Mouse (Mus musculus) midbrain, embryonic 11.5 days (tissue): ENCODE measurements around the gene Frmd4b. TPM values are rescaled to one million over a fixed set of nuclear protein-coding genes. Genes with fewer than 3 reads are reported as not detected.
A peak's percentile ranks its signal among the peaks of the same experiment; 100 is the strongest.

Experiments
- ATAC-seq: fragments of 200-750 bp; cut with Nextera tagmentation; 2 replicates; pipeline ENCODE4 v1.8.0; 2017; ENCODE audit warnings: moderate TSS enrichment, moderate library complexity; ENCODE audit not compliant: low FRiP score
- DNase-seq: peaks from one replicate; pipeline ENCODE4 v3.0.0; 2015; ENCODE audit warnings: low spot score; ENCODE audit errors: missing footprints
- H3K27ac ChIP-seq: fragments of 300-500 bp; sonication (generic); 2 replicates; pipeline ENCODE4 v1.5.1; 2014; ENCODE audit warnings: low read depth, low read length
- H3K27me3 ChIP-seq: fragments of 300-500 bp; sonication (generic); 2 replicates; pipeline ENCODE4 v1.6.1; 2014; ENCODE audit warnings: mild to moderate bottlenecking, low read length, moderate library complexity, mixed read lengths; ENCODE audit not compliant: control insufficient read depth, insufficient read depth
- H3K36me3 ChIP-seq: fragments of 300-500 bp; sonication (generic); 2 replicates; pipeline ENCODE4 v1.6.1; 2014; ENCODE audit warnings: mild to moderate bottlenecking, low read length, moderate library complexity, mixed read lengths; ENCODE audit not compliant: control insufficient read depth, insufficient read depth
- H3K4me1 ChIP-seq: fragments of 300-500 bp; sonication (generic); 2 replicates; pipeline ENCODE4 v1.6.1; 2014; ENCODE audit warnings: low read length; ENCODE audit not compliant: control insufficient read depth, insufficient read depth
- H3K4me2 ChIP-seq: fragments of 300-500 bp; sonication (generic); 2 replicates; pipeline ENCODE4 v1.6.1; 2014; ENCODE audit warnings: mild to moderate bottlenecking, moderate library complexity
- H3K4me3 ChIP-seq: fragments of 300-500 bp; sonication (generic); 2 replicates; pipeline ENCODE4 v1.5.1; 2014; ENCODE audit warnings: low read depth, low read length
- H3K9ac ChIP-seq: fragments of 300-500 bp; sonication (generic); 2 replicates; pipeline ENCODE4 v1.6.1; 2014; ENCODE audit warnings: low read length
- H3K9me3 ChIP-seq: fragments of 300-500 bp; sonication (generic); 2 replicates; pipeline ENCODE4 v1.6.1; 2016; ENCODE audit warnings: low read length; ENCODE audit not compliant: control insufficient read depth
- WGBS: fragments of 180-500 bp; shearing (Covaris S2); extraction: QIAGEN DNeasy Blood & Tissue Kit; methylation state at CpG from one replicate; pipeline ENCODE4 v1.1.7; 2014; 5-methylcytosine and 5-hydroxymethylcytosine counted together
- polyA plus RNA-seq: library from polyadenylated mRNA; unstranded; fragments of >200 nt; fragmentation: Nextera tagmentation; extraction: Ambion mirVana; gene quantifications from 2 replicates; pipeline ENCODE4 v1.2.1, GENCODE M21; 2014

The Frmd4b gene
- polyA plus RNA-seq, 1 experiment from 2014 or later: 31.9 TPM

DNA sequence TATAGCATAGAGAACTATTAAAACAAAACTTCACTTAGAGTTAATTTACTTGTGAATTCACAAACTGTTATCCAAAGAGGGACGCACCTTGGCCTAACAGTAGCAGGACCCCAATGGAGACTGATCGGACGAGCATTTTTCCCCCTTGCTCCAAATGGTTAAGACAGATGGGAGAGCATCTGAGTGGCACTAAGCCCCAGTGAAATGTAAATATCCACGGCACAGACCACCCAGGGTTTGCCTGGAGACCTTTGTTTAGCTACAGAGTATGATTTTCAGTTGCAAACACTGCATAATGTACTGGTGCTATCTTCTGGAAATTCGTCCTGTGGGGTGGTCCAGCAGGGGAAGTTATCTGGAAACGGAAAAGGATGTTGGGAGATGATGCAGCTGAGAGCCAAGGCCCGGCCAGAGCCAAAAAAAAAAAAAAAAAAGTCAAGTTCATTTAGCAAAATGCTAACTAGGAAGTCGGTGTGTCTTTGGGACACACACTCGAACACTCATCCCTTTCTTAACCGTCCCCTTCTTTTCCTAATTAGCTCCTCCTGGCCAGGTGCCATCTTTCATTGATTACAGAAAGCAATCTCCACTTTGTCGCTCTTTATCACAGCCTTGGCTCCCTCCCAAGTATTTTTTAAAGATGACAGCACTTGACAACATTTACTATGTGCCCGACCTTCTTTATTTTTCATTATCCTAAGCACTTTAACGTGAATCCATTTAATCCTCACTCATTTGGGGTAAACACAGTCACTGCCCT is 95.9 kb downstream of the Frmd4b start:
- Histone ChIP-seq H3K27me3 (no peaks in the 10 kb centered on the region), H3K4me1 (peaks cover 19% of the 10 kb centered on the region), H3K9ac (no peak overlapping the region), H3K9me3 (no peaks in the 10 kb centered on the region), H3K27ac (no peak overlapping the region), H3K4me2 (no peak overlapping the region), H3K4me3 (no peak overlapping the region), H3K36me3 (no peaks in the 10 kb centered on the region)
- ATAC-seq (peak; percentile 46; the same call in 1 of the 2 replicates), DNase-seq (no peak)
- 59% methylated on average over 13 of the region's 13 CpGs for WGBS

DNA sequence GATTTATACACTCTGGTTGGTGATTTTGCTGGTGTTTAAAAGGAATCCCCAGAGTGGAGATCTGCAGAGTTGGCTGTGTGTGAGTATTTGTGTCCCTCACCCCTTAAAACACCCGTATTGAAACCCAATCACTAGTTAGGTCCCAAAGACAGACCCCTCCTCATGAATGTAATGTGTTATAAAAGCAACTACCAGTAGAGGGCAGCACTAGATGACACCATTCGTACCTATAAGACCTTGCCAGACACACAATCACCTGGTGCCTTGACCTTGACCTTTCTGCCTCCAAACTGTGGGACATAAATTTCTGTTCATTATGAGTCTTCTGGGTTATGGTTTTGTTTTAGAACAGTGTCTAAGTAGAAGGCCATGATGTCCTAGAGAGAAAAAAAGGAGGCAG is 96.8 kb downstream of the Frmd4b start:
- no peak overlapping the region for H3K27ac ChIP-seq
- ATAC-seq: no peak
- no peaks in the 10 kb centered on the region for H3K27me3 ChIP-seq
- DNase-seq: peak; percentile 90
- no peaks in the 10 kb centered on the region for H3K36me3 ChIP-seq
- 46% methylated on average over 2 of the region's 2 CpGs for WGBS
- H3K4me1 ChIP-seq: peaks cover 19% of the 10 kb centered on the region
- no peak overlapping the region for H3K4me3 ChIP-seq
- H3K4me2 ChIP-seq: no peak overlapping the region
- H3K9me3 ChIP-seq: no peaks in the 10 kb centered on the region
- H3K9ac ChIP-seq: no peak overlapping the region

DNA sequence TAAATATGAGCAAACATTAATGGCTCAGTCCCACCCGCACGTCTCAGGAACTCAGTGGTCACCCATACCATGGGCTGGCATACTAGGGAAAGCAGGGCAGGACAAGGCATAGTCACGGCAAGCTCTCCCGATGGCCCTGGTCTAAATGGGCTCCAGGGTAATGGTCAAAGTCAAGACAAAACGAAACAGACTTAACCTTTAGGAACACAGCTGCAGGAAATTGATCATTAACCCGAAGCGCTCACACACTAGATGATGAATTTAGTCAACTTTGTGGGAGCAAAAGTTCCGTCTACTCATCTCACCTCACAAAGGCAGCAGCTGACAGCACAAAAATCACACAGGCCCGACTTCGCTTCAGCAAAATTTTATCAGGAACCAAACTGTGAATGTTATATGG is 97.8 kb downstream of the Frmd4b start:
- H3K4me2 ChIP-seq: no peak overlapping the region
- H3K27ac ChIP-seq: no peak overlapping the region
- H3K36me3 ChIP-seq: no peaks in the 10 kb centered on the region
- DNase-seq: no peak
- no peak overlapping the region for H3K4me3 ChIP-seq
- H3K9me3 ChIP-seq: no peaks in the 10 kb centered on the region
- ATAC-seq: no peak
- H3K9ac ChIP-seq: no peak overlapping the region
- H3K27me3 ChIP-seq: no peaks in the 10 kb centered on the region
- peaks cover 16% of the 10 kb centered on the region for H3K4me1 ChIP-seq
- 92% methylated on average over 10 of the region's 10 CpGs for WGBS

DNA sequence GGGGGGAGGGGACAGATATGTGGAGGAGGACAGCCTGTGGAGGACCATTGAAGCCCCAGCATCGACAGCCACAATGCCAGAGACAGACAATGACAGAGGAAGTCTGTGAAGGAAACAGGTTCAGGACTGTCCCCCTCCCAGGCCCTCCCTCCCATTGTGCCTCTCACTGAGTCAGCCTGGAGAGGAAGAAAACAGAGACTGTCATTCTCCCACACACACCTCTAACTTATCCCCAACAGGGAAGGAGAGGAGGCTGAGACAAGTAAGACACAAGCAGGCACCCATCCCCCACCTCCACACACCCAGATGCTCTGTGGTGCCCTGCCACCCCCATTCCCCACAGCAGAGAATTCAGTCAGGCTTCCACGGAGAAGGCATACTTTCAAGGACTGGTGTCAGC is 98.9 kb downstream of the Frmd4b start:
- Histone ChIP-seq H3K9me3 (no peaks in the 10 kb centered on the region), H3K27me3 (no peaks in the 10 kb centered on the region), H3K36me3 (no peaks in the 10 kb centered on the region), H3K4me2 (no peak overlapping the region), H3K27ac (0 out of 2 replicates have a peak overlapping the region, but pooled peaks have one; percentile 9), H3K4me1 (peaks cover 16% of the 10 kb centered on the region), H3K4me3 (no peak overlapping the region), H3K9ac (no peak overlapping the region)
- DNase-seq: no peak
- peak; percentile 40; the same call in 1 of the 2 replicates for ATAC-seq
- 16% methylated on average over 2 of the region's 2 CpGs for WGBS

DNA sequence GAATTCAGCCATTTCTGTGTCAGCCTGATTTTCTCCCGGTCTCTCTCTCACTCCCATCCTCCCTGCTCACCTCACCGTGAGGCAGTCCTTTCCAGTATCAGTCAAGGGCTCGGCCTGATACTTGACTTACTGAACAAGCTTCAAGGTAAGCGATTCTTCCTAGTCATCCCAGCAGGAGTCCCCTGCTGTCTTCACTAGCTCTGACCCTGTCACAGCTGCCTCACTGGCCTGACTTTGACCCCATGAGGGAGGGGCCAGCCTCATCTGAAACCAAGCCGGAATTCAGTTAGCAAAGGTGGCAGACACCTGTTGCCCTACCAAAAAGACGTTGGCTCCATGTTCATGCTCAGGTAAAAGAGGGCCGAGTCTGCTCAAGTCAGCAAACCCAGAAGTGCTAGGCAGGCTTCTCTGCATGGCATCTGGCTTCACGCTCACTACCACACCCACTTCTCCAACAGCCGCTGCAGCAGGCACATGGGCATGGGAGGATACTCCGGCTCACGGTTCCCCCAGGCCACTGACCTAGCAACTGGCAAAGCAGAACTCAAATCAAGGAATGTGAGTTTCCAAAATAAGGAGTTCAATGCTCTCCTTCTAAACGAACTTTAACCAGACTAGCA is 99.6 kb downstream of the Frmd4b start:
- no peak overlapping the region for H3K4me2 ChIP-seq
- H3K36me3 ChIP-seq: no peaks in the 10 kb centered on the region
- WGBS: 49% methylated on average over 12 of the region's 12 CpGs
- DNase-seq: no peak
- H3K4me1 ChIP-seq: peaks cover 16% of the 10 kb centered on the region
- no peak for ATAC-seq
- no peak overlapping the region for H3K4me3 ChIP-seq
- H3K27me3 ChIP-seq: no peaks in the 10 kb centered on the region
- H3K9me3 ChIP-seq: no peaks in the 10 kb centered on the region
- no peak overlapping the region for H3K27ac ChIP-seq
- no peak overlapping the region; the same call in 1 of the 2 replicates for H3K9ac ChIP-seq

DNA sequence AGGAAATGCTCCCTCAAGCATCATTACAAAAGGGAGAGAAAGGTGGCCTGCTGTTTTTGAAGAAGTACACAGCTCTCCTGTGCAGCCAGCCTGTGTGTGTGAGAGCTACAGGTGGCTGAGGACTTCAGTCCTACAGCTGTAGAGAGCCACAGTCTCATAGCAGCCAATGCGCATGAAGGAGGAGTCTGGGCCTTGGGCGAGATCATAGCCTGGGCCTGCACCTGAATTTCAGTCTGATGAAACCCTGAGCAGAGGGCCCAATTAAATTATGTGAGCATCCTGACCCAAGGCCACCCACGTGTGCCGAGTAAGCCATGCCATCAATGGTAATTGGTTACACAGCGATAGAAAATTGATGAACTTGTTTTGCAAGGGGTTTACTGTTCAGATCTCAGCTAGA is 100.4 kb downstream of the Frmd4b start:
- ATAC-seq (no peak), DNase-seq (no peak)
- H3K27me3 ChIP-seq: no peaks in the 10 kb centered on the region
- no peaks in the 10 kb centered on the region for H3K9me3 ChIP-seq
- no peak overlapping the region for H3K4me3 ChIP-seq
- no peak overlapping the region for H3K27ac ChIP-seq
- WGBS: 91% methylated on average over 5 of the region's 5 CpGs
- no peak overlapping the region for H3K4me2 ChIP-seq
- H3K36me3 ChIP-seq: no peaks in the 10 kb centered on the region
- H3K4me1 ChIP-seq: peaks cover 16% of the 10 kb centered on the region
- H3K9ac ChIP-seq: no peak overlapping the region

DNA sequence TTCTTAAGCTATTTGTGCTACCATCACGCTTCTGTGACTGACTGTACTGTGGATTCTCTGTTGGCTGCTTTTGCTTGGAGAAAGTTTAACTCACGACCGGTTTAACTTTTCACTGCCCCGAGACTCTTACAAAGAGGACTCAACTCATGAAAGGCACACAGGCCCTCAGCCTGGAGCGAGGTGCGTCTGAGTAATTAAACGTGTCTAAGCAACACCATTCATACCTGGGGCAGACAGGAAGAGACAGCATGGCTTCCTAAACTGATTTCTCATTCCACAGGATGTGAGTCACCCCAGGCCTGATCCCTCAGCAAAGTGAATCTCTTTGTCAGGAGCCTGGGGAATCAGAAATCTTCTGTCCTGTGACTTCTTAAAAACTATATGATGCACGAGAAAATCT is 106.6 kb downstream of the Frmd4b start:
- DNase-seq (no peak), ATAC-seq (no peak)
- WGBS: 68% methylated on average over 8 of the region's 8 CpGs
- Histone ChIP-seq H3K4me2 (no peak overlapping the region), H3K9ac (no peak overlapping the region), H3K36me3 (no peaks in the 10 kb centered on the region), H3K27me3 (no peaks in the 10 kb centered on the region), H3K4me3 (no peak overlapping the region), H3K9me3 (no peaks in the 10 kb centered on the region), H3K27ac (no peak overlapping the region), H3K4me1 (no peaks in the 10 kb centered on the region)

DNA sequence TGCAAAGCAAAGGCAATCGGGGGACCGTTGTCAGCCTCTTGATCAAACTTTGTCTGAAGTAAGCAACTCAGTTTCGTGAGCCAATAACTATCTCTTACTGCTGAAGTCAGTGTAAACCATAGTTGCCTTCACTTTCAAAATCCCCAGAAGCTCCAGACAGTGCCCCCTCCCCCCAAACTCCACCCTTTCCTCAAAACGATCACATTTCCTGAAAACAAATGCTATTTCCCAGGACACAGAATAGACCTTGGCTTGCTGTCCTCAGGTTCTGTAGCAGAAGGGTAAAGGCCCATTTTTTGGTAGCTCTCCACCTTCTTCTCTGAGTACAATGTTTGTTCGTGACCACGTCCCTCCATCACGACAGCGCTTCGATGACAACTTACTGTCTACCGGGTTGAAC is 107.9 kb downstream of the Frmd4b start:
- Histone ChIP-seq H3K36me3 (no peaks in the 10 kb centered on the region), H3K27ac (no peak overlapping the region), H3K4me2 (no peak overlapping the region), H3K4me3 (no peak overlapping the region), H3K9ac (no peak overlapping the region), H3K27me3 (no peaks in the 10 kb centered on the region), H3K4me1 (no peaks in the 10 kb centered on the region), H3K9me3 (no peaks in the 10 kb centered on the region)
- 91% methylated on average over 10 of the region's 10 CpGs for WGBS
- ATAC-seq: no peak
- no peak for DNase-seq

DNA sequence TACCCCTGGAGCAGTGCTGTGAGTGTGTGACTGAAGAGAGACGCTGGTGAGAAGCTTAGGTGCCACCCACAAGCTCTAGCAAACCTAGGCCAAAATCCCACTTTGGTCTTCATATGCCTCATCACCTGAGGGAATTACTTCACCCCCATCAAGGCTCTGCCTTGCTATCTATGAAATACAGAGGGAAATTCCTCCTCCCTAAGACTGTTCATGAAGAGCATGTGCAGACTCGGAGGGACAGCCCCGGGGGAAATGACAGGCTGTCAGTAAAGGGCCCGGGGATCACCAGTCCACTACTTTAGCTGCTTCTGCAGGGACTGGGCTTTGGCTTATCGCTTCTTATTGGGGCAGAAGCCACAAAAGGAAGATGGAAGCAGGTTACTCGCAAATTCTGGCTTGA is 108.9 kb downstream of the Frmd4b start:
- H3K9me3 ChIP-seq: no peaks in the 10 kb centered on the region
- no peak overlapping the region for H3K4me3 ChIP-seq
- H3K4me1 ChIP-seq: no peaks in the 10 kb centered on the region
- DNase-seq: no peak
- no peak for ATAC-seq
- no peak overlapping the region for H3K27ac ChIP-seq
- H3K27me3 ChIP-seq: no peaks in the 10 kb centered on the region
- no peak overlapping the region for H3K9ac ChIP-seq
- no peaks in the 10 kb centered on the region for H3K36me3 ChIP-seq
- 80% methylated on average over 6 of the region's 6 CpGs for WGBS
- H3K4me2 ChIP-seq: no peak overlapping the region
